Mouse (Mus musculus): ENCODE results near the gene Cers6.

Gene Cers6

DNA sequence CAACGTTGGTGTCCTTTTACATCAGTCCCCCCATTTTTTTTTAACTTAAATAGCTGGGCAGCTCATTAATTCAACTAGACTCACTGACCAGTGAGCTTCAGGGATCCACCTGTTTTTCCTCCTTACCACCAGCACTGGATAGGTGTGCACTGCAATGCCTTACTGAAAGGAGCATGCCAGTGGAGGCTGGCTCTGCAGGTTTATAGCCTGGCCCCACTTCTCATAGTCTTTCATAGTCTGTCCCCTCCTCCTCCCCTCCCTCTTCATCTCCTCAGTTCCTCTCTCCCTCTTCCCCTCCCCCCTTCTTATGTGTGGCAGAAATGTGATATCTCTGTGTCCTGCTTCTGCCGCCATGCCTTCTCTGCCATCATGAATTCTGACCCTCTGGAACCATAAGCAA, 112.5 kb downstream of the Cers6 start:
- DNase-seq, result no peak

DNA sequence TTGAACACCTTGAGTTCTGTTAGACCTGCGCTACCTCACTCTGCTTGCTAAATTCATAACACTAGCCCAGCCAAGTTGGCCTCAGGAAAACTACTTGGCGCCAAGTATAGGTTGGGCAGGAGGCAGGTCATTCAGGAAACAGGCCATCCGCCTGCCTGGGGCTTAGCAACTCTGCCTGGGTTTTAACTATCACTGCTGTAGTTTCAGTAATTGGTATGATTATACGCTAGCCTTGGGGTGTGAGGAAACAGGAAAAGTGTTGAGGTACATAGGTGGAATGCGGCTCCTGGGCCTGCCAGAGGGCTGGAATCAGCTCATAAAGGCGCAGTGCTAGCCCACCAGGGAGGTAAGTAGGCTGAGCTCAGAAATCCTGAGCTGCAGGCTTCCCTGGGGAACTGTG, 114.0 kb downstream of the Cers6 start:
- no peak for DNase-seq

DNA sequence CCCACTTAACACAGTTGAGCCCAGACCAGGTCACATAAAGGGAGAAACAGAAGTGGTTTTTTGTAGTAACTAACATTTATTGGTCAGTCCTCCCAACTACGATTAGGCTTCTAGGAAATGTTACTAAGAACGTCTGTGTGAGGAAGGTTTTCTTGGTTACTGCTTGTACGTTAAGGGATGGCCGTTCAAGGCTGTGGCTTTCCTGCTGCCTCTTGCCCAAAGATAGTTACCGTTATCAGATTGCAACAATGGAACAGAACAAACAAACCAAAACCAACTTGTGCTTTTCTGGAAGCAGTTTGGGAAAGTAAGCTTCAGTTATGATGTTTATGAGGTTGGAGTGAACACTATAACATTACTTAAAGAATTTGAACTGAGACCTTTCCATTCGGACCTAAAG, 114.5 kb downstream of the Cers6 start:
- DNase-seq, result no peak

DNA sequence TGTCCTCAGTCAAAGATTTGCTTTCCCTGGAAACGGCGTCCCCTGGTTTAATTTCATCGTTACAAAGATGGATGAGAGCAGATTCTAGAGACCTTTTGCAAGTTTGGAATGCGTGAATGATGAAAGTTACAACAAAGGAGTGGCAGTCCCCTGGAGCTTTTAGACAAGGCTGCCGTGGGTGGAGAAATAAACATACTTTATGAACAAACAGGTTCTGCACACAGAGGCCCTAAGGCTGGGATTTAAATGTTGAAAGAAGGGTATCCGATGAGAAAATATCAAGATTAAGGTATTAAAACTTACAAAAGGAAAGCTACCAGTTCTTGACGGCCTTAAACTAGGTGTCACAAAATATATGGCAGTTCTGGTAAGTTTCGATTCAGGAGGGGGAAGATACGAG, 117.0 kb downstream of the Cers6 start:
- no peak for DNase-seq

- DNase-seq, result no peak
Measured at GRCm38 (mm10) chr2:68978660-68979604, 117.7 kb downstream of the Cers6 start.

GRCm38 (mm10) chr2:68981302-68981701, 120.1 kb downstream of the Cers6 start:
- DNase-seq, result no peak

- DNase-seq, result no peak
Measured at GRCm38 (mm10) chr2:68981756-68982409, 120.6 kb downstream of the Cers6 start.

GRCm38 (mm10) chr2:68982979-68983378, 121.7 kb downstream of the Cers6 start:
- no peak for DNase-seq

- no peak for DNase-seq
Measured at GRCm38 (mm10) chr2:68983431-68983830, 122.2 kb downstream of the Cers6 start.

DNA sequence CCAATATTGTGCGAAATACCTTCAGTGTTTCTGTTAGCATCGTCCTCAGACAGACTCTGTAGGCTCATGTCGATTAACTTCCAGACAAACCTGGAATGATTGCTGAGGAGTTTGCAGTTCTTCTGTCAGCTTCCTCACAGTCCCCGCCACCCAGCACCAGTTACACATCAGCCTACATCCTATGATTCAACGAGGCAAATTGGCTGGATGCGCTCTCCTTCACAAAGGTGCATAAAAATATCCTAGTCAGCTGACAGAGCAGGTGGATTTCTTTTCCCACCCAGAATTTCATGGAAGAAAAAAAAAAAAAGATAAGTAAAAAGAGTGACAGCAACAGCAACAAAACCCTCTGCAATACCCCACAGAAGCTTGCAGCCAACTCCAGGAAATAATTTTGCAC, 127.9 kb downstream of the Cers6 start:
- DNase-seq, result no peak

- no peak for DNase-seq
Measured at GRCm38 (mm10) chr2:68992629-68993028, 131.4 kb downstream of the Cers6 start.

GRCm38 (mm10) chr2:68994441-68994840, 133.2 kb downstream of the Cers6 start:
- DNase-seq, result peak; percentile 40

DNA sequence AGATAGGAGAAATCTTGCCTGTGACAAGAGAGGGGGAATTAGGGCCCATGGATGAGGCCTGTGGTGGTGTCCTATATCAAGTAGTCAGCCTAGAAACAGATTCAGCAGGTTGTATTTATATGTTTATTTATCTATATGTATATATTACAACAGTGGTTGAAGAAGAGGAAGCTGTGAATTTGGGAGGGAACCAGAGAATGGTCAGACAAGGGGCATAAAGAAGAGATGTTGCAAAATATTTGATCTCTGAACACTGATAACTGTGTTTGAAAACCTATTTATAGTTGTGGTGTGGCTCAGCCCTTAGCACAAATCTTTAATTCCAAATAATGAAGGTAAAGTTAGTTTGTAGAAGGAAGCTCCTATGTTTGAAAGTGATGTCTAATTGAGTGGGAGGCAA, 134.5 kb downstream of the Cers6 start:
- DNase-seq, result no peak

GRCm38 (mm10) chr2:68996268-68996667, 135.0 kb downstream of the Cers6 start:
- no peak for DNase-seq

- DNase-seq, result no peak
Measured at GRCm38 (mm10) chr2:69004001-69004400, 142.8 kb downstream of the Cers6 start.

- no peak for DNase-seq
Measured at GRCm38 (mm10) chr2:69011392-69011791, 150.2 kb downstream of the Cers6 start.

- no peak for DNase-seq
Measured at GRCm38 (mm10) chr2:69011860-69012259, 150.6 kb downstream of the Cers6 start.

DNA sequence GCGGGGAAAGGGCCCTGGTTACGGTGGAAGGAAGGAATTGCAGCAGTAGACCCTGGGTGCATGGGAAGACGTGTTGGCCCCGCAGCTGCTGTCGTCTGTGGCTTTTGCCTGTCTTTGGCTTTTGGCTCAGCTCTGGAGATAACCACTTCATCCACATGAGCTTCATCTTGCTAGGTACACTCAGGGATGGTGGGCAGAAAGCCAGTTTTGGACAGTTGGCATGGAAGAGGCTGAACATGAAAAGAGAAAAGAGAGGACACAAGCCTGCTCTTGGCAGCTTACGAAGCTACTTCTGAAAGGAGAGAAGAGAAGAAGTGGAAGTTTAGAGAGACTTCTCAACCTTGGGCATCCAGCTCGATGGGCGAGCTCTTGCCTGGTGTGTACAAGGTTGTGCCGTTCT, 153.0 kb downstream of the Cers6 start:
- DNase-seq, result no peak

GRCm38 (mm10) chr2:69015172-69015724, 154.0 kb downstream of the Cers6 start:
- no peak for DNase-seq

DNA sequence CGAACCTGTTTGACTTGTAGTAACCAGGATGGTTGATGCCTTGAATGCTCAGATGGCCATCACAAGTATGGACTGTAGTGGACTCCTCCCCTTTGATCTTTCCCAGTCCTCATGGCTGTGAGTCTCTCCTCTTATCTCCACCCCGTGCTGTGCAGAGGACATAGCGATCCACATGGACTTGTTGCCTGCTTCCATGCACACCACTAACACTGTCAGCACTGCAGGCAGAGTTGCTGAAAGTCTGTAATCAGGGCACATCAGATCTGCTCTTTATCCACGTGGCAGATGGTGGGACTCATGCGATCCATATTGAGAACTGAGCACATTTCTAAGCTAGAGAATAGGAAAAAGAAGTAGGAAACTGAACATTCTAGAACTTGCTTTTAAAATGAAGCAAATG, 154.6 kb downstream of the Cers6 start:
- DNase-seq, result no peak

- peak; percentile 11 for DNase-seq
Measured at GRCm38 (mm10) chr2:69019026-69019565, 157.9 kb downstream of the Cers6 start.

DNA sequence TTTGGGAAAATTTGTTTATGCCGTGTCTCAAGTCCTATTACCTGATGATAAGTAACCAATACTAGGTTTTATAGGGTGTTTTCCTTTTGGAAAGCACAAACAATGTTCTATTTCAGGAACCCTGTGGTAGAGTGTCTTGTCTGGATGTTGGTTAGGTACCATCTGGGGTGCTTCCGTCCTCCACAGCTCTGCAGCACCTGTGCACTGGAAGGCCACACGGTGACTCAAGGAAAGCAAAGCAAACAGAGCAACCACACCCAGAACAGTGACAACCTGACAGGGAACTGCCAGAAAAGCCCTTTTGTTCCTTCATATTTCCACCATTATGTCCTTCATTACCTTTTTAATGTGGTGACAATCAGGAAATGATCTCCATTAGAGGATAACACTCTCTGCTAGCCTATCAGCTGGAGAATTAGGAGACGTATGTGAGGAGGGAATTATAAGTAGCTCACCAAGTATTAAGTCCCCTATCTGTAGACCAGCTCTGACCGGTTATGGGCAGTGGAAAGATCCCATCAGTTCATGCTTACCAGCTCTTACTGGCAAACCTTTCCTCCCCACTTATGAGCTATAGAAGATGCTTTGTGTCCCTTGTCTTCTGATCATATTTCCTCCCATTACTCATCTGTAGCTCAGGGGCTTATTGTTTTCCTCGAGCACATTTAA, 158.7 kb downstream of the Cers6 start:
- DNase-seq, result no peak
